Mouse (Mus musculus) right cerebral cortex, postnatal 25 days (tissue): ENCODE measurements at regions not wholly inside any gene's neighbourhood (a gene's known extent, or its start where the extent isn't known, plus 50 kb on each side); places are given as distances from the start of the nearest gene placed in this dataset.
"Not testable (repeated sequence)": the region's sequence is repeated elsewhere in the genome, so short reads cannot be mapped to it uniquely, and the experiment has no call there.

Experiments used
- DNase-seq: peaks from one replicate; pipeline ENCODE4 v3.0.0; 2022

DNA sequence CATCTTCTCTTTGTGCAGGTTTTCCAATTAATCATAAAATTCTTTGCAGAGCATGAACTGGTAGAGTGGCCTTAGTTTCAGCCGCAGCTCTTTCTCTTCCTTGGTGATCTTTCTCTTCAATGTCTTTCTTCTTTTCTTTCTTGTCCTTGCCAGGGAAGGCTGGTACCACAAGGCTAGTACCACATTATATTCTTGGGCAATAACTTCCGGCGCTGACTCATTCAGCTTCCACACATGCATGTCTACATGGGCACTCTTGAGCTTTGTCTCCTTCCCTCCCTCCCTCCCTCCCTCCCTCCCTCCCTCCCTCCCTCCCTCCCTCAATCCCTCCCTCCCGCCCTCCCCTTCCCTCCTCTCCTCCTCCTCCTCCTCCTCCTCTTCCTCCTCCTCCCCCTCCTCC is 98.1 kb upstream of the Pwp1 start:
- DNase-seq: not testable (repeated sequence)

DNA sequence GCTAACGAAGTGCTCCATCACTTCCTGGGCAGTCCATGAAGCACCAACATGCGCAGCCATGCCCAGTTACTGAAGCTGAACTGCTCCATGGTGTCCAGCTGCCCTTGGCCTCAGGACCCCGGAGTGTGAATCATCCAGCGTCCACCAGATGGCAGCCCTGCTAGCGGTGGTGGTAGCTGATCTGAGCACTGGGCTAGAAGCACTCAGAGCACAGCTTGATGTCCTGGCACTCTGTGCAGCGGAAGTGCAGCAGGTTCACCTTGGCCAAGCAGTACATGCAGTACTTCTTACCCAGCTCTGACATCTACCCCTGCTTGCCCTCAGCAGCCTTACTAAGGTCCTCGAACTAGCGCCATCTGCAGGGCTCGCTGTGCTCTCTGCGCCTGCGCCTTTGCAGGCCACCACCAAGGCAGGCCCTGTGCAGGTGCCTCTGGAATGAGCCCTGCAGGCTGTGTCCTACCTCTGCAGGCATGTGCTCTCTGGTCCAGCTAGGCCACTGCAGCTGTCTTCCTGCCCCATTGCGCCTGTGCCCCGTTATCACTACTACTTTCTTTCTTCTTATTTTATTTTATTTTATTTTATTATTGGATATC is 97.4 kb upstream of the Pwp1 start:
- not testable (repeated sequence) for DNase-seq

DNA sequence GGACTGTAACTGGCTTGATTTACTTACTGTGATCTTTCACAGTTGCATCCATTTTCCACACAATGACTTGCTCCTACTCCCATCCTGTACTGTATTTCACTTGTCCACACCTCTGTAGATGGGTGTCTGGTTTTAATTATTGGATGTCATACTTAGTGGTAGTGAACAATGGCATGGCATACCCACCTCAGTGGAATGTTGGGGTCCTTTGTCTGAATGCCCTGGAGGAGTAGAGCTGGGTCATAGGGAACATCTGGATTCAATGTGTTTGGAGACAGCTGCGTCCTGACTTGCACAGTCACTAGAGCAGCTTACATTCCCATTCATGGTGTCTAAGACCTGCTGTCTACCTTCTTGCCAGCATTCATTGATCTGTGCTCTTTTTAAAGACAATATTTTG is 91.5 kb upstream of the Pwp1 start:
- no peak for DNase-seq

DNA sequence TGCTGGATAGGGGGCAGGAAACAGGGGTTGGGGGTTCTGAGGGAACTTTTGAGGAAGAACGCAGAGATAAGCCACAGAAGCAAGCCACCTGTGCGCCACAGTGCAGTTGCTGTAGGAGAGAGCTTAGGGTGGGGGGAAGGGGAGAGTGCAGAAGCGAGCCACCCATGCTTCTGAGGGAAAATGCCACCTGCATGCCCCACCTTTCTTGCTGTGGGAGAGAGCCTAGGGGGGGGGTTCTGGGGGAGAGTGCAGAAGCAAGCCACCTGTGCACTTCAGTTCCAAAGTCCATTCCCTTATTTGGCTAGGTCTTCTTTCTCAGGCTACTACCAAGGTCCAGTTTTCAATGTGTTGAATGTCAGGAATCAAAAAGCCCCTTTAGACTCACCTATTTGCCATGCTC is 90.3 kb upstream of the Pwp1 start:
- DNase-seq: no peak

DNA sequence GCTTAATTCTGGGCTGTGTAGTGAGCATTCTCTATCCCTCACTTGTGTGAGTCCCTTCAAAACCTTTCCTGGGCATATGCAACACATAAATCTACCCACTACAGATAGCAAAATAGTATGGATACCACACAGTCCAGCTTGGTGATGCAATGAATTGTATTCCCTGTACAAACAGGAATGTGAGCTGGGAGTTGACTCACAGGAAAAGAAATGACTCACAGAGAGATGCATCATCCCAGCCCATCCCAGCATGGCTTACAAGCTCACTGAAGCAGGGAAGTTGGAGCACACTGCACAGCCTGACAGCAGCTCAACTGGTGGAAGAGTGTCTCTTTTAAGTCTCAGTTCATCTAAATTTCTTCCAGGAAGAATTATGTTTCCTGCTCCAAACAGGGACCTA is 89.7 kb upstream of the Pwp1 start:
- peak; percentile 11 for DNase-seq

DNA sequence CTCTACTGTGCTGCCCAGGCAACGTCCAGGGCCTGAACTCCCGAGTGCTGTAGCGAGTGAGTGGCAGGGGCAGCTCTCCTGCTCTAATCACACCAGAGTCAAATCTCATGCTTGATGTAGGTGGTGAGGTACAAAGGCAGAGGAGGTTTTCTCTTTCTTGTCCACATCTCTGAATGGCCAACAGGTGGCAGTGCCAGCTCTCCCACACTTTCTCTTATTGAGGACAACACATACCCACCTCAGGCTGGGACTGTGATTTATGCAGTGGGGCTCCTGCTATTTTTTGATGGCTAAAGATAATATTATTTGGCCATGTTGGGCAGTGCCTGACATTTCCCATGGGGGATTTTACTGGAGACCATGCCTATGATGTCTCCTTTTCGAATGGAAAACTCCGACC is 87.3 kb upstream of the Pwp1 start:
- DNase-seq: no peak

DNA sequence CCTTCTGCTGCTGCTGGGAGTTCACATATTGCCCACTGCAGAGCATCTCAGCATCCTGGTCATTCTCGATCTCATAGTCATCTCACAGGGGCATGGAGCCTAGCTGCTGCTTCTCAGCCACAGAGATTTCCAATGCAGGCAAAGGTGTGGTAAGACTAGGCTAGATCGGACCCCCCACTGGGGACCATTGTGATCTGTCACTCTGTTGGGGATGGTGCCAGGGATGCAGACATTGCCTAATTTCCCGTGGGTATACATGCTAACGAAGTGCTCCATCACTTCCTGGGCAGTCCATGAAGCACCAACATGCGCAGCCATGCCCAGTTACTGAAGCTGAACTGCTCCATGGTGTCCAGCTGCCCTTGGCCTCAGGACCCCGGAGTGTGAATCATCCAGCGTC is 83.9 kb upstream of the Pwp1 start:
- not testable (repeated sequence) for DNase-seq

DNA sequence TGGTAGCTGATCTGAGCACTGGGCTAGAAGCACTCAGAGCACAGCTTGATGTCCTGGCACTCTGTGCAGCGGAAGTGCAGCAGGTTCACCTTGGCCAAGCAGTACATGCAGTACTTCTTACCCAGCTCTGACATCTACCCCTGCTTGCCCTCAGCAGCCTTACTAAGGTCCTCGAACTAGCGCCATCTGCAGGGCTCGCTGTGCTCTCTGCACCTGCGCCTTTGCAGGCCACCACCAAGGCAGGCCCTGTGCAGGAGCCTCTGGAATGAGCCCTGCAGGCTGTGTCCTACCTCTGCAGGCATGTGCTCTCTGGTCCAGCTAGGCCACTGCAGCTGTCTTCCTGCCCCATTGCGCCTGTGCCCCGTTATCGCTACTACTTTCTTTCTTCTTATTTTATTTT is 83.5 kb upstream of the Pwp1 start:
- DNase-seq: not testable (repeated sequence)

DNA sequence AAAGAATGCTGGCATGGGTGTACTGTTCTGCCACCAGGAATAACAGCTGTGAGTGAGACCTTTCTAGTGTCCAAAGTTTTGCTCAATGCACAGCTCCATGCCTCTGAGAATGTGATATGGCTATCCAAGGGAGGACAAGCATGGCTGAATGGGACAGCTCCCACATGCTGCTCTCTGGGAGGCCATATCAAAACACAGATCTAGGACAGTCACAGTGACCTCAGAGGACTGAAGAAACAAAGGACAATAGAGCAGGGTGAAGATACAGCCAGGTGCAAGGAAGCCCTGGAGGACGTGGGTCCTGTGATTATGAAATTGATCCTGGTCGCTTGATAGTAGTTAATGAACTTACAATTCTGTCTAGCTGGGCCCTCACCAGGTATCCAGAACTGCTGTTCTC is 79.7 kb upstream of the Pwp1 start:
- DNase-seq: not testable (repeated sequence)

DNA sequence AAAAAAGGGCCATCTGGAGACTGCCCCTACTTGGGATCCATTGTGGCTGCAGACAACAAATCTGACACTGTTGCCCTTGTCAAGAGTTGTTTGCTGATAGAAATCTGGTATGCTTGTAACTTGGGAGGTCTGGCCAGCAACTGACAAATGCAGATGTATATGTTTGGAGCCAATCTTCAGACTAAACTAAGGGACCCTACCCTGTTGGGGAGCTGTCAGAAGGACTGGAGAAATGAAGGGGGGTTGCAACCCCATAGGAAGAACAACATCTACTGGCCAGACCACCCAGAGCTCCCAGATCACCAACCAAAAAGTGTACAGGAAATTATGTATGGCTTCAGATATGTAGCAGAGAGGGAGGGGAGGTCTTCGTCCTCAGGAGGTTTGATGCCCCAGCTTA is 54.3 kb upstream of the Pwp1 start:
- no peak for DNase-seq
